Mouse (Mus musculus): ENCODE measurements around the gene Hist1h2be. TPM values are rescaled to one million over a fixed set of nuclear protein-coding genes. Genes with fewer than 3 reads are reported as not detected.
"Not testable (repeated sequence)": the region's sequence is repeated elsewhere in the genome, so short reads cannot be mapped to it uniquely, and the experiment has no call there.

The Hist1h2be gene
- polyA plus RNA-seq, 1 experiment, result 2.7 TPM

- Histone ChIP-seq H3K4me3 (replicated peaks; ENCODE audit: extremely low read depth, low read depth, low read length) (no peak overlapping the region), H3K4me1 (ENCODE audit: control insufficient read depth, insufficient read depth, low read length) (peaks cover 2% of the 10 kb centered on the region; the same call in 1 of the 2 replicates)
- TF ChIP-seq CTCF (IDR thresholded peaks at IDR 0.05; ENCODE audit: insufficient read depth, low read length) (no peak), POLR2A (IDR thresholded peaks at IDR 0.05; ENCODE audit: borderline replicate concordance, extremely low read depth, low read depth, low read length) (no peak)
- no peak for DNase-seq
Observed at GRCm38 (mm10) chr13:23583387-23584068, 37.4 kb downstream of the Hist1h2be start.

- DNase-seq, result no peak
- TF ChIP-seq POLR2A (IDR thresholded peaks at IDR 0.05; ENCODE audit: borderline replicate concordance, extremely low read depth, low read depth, low read length) (no peak), CTCF (IDR thresholded peaks at IDR 0.05; ENCODE audit: insufficient read depth, low read length) (no peak)
- H3K4me3 ChIP-seq (replicated peaks; ENCODE audit: extremely low read depth, low read depth, low read length), result peak overlapping the region; percentile 73
- WGBS, result 21% methylated on average over 6 of the region's 6 CpGs
- H3K4me1 ChIP-seq (ENCODE audit: control insufficient read depth, insufficient read depth, low read length), result peaks cover 2% of the 10 kb centered on the region; the same call in 1 of the 2 replicates
Observed at GRCm38 (mm10) chr13:23582219-23583056, 38.5 kb downstream of the Hist1h2be start.

GRCm38 (mm10) chr13:23581408-23582218 is 39.3 kb downstream of the Hist1h2be start, which contains the start of gene Hist1h4d:
Gene Hist1h4d, plus strand, starts transcription at chr13:23581598.
- TF ChIP-seq POLR2A (IDR thresholded peaks at IDR 0.05; ENCODE audit: borderline replicate concordance, extremely low read depth, low read depth, low read length), result peak; percentile 100
- no peak for TF ChIP-seq CTCF (IDR thresholded peaks at IDR 0.05; ENCODE audit: insufficient read depth, low read length)
- peak; percentile 96 for DNase-seq
- peak within 1 kb of the TSS; percentile 73 for H3K4me3 ChIP-seq (replicated peaks; ENCODE audit: extremely low read depth, low read depth, low read length)
- under 1% methylated on average over 43 of the region's 43 CpGs for WGBS
- peaks cover 2% of the 10 kb centered on the region; the same call in 1 of the 2 replicates for H3K4me1 ChIP-seq (ENCODE audit: control insufficient read depth, insufficient read depth, low read length)

GRCm38 (mm10) chr13:23577835-23578234 is 43.1 kb downstream of the Hist1h2be start:
- Histone ChIP-seq H3K4me3 (replicated peaks; ENCODE audit: extremely low read depth, low read depth, low read length) (no peak overlapping the region), H3K4me1 (ENCODE audit: control insufficient read depth, insufficient read depth, low read length) (no peaks in the 10 kb centered on the region)
- WGBS, result 89% methylated on average over 1 of the region's 1 CpGs
- DNase-seq, result no peak
- TF ChIP-seq POLR2A (IDR thresholded peaks at IDR 0.05; ENCODE audit: borderline replicate concordance, extremely low read depth, low read depth, low read length) (no peak), CTCF (IDR thresholded peaks at IDR 0.05; ENCODE audit: insufficient read depth, low read length) (no peak)

GRCm38 (mm10) chr13:23576906-23577639 is 43.9 kb downstream of the Hist1h2be start:
- TF ChIP-seq POLR2A (IDR thresholded peaks at IDR 0.05; ENCODE audit: borderline replicate concordance, extremely low read depth, low read depth, low read length) (no peak), CTCF (IDR thresholded peaks at IDR 0.05; ENCODE audit: insufficient read depth, low read length) (no peak)
- DNase-seq, result no peak
- Histone ChIP-seq H3K4me1 (ENCODE audit: control insufficient read depth, insufficient read depth, low read length) (no peaks in the 10 kb centered on the region), H3K4me3 (replicated peaks; ENCODE audit: extremely low read depth, low read depth, low read length) (no peak overlapping the region)
- WGBS, result 52% methylated on average over 6 of the region's 6 CpGs

GRCm38 (mm10) chr13:23576351-23576881 is 44.5 kb downstream of the Hist1h2be start:
- TF ChIP-seq CTCF (IDR thresholded peaks at IDR 0.05; ENCODE audit: insufficient read depth, low read length) (no peak), POLR2A (IDR thresholded peaks at IDR 0.05; ENCODE audit: borderline replicate concordance, extremely low read depth, low read depth, low read length) (no peak)
- 43% methylated on average over 7 of the region's 7 CpGs for WGBS
- DNase-seq, result no peak
- Histone ChIP-seq H3K4me3 (replicated peaks; ENCODE audit: extremely low read depth, low read depth, low read length) (no peak overlapping the region), H3K4me1 (ENCODE audit: control insufficient read depth, insufficient read depth, low read length) (no peaks in the 10 kb centered on the region)

- peak; percentile 32 for DNase-seq
- H3K4me1 ChIP-seq (ENCODE audit: control insufficient read depth, insufficient read depth, low read length), result not testable (repeated sequence)
- peak overlapping the region; percentile 54 for H3K4me3 ChIP-seq (replicated peaks; ENCODE audit: extremely low read depth, low read depth, low read length)
- 2% methylated on average over 17 of the region's 40 CpGs for WGBS
Observed at GRCm38 (mm10) chr13:23575864-23576313, 45.0 kb downstream of the Hist1h2be start.

- Histone ChIP-seq H3K4me1 (ENCODE audit: control insufficient read depth, insufficient read depth, low read length) (no peaks in the 10 kb centered on the region), H3K4me3 (replicated peaks; ENCODE audit: extremely low read depth, low read depth, low read length) (peak within 1 kb of the TSS; percentile 54)
- peak; percentile 36 for DNase-seq
- TF ChIP-seq POLR2A (IDR thresholded peaks at IDR 0.05; ENCODE audit: borderline replicate concordance, extremely low read depth, low read depth, low read length), result 0 out of 2 replicates have a peak, but pooled peaks have one; percentile 17
- no peak for TF ChIP-seq CTCF (IDR thresholded peaks at IDR 0.05; ENCODE audit: insufficient read depth, low read length)
- WGBS, result 2% methylated on average over 18 of the region's 18 CpGs
Observed at GRCm38 (mm10) chr13:23575271-23575851, 45.6 kb downstream of the Hist1h2be start, which contains the start of gene Hist1h3d. Gene Hist1h3d, plus strand, starts transcription at chr13:23575763.

GRCm38 (mm10) chr13:23574546-23575170 is 46.3 kb downstream of the Hist1h2be start:
- not testable (repeated sequence) for DNase-seq; H3K4me1 ChIP-seq (ENCODE audit: control insufficient read depth, insufficient read depth, low read length); H3K4me3 ChIP-seq (replicated peaks; ENCODE audit: extremely low read depth, low read depth, low read length)
- 4% methylated on average over 13 of the region's 39 CpGs for WGBS

Measured in lung, adult 2 months (tissue).